Mouse (Mus musculus): Measurements from ENCODE around the gene Cabp7.

The Cabp7 gene

DNA sequence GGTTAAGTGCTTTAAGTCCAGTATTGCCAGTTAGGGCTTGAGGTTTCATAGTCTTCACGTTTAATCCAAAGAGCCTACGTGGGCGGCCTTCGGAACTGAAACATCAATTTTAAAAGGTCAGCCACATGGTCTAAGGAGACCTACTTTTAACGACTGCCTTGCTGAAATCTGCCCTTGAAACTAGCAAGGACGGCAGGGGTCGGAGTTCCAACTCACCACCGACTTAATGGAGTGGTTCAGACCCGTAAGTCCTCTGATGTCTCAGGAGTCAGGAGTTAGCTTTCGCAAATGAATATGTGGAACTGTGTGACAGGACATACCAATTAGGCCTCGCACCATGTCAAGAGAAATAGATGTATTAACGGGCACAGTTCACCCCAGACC, 42.9 kb downstream of the Cabp7 start:
- DNase-seq: no peak

DNA sequence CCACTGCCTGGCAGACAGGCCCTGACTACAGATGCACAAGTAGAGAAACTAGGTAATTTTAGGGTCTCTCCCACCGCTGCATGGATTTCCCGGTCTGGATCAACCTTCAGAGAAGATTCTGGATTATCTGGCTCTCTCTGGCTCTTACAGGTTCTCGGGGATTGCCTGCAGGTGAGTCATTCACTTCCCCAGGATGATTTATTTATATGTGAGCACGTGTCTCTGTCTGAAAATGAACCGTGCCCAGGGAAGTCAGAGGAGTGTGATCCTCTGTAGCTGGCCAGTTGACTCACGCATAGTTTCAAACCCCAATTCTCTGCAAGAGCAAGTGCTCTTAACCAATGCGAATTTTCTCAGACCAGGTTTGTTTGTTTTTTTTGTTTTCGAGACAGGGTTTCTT, 45.9 kb downstream of the Cabp7 start:
- DNase-seq: no peak

DNA sequence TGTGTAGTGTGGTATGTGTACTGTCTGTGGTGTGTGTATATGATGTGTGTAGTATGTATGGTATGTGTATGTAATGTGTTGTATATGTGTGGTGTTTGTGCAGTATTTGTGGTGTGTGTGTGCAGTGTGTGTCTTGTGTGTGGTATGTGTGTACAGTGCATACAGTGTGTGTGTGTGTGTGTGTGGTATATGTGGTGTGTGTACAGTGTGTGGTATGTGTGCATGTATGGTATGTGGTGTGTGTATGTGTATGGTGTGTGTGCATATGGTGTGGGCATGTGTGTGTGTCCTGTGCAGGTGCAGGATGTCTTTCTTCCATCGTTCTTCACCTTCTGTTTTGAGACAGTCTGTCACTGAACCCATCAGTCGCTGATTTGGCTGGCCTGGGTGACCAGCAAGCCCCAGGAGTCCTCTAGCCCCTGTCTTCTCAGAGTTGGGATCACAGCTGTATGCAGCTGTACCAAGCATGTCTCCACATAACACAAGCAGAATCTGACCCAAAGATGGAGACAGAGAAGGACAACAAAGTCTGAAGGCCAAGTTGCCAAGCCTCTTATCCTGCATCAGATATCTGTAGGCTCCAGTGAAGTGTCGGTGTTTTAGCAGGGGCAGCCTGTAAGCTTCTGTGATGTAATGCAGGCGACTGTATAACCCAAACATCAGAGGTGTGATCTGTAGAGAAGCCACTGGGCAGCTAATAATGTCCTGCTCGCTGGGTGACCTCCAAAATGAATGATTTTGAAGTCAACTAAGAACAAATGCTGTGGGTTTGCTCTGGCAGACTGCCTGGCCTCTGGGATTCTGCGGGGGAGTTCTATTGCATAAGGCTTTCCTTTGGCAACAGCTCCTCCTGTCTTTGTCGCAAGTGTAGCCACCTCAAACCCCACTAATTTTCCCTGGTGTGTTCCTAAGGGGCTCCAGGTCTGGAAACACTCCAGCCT, 49.3 kb downstream of the Cabp7 start:
- peak; percentile 86 for DNase-seq

DNA sequence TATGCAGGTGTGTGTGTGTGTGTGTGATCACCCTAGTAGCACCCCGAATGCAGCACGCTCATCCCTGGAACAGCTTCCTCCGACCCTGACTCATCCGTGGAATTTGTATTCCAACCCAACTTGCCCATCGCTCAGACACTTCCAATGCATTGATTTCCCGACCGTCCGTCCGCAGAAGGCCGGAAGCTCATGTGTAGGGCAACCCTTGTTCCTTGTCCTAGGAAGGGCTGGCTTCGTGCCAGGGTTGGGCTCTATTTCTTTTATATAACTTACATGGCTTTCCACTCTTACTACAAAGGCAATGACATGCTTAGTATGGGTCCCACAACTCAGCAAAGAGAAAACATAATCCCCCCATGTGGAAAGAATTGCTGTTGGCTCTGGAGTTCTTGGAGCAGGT, 54.4 kb downstream of the Cabp7 start:
- DNase-seq: no peak

DNA sequence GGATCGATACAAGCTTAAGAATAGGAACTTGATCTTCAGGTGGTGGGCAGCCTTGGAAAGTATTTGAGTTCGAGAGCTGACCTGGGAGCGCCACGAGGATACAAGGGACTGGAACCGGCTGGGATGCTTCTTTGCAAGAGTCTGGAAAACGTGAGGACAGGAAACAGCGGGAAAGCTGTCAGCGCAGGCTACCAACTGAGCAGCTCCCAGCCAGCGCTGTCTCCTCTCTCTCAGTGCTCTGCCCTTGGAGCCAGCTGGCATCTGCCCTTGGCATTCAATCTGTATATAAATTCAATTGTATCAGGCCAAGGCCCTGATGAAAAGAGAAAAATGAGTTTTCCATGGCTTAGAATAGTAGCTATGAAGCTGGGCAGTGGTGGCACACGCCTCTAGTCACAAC, 55.4 kb downstream of the Cabp7 start:
- no peak for DNase-seq

DNA sequence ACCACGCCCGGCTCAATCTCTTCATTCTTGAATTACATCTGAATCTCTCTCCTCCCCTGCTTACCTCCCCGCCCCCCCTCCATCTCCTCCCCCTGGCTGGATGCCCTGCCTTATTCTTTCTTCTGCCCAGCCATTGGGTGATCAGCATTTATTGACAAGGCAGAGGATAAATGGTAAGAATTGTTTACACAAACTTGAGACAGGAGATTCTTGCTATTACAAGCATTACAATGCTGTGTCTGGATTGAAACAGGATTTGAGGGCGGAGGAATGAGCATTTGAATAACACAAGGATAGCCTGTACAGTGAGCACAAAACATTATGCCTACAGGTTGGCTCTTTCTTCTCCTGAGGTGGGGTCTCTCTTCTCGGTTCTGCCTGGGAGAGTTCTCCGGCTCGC, 56.2 kb downstream of the Cabp7 start:
- DNase-seq: no peak

DNA sequence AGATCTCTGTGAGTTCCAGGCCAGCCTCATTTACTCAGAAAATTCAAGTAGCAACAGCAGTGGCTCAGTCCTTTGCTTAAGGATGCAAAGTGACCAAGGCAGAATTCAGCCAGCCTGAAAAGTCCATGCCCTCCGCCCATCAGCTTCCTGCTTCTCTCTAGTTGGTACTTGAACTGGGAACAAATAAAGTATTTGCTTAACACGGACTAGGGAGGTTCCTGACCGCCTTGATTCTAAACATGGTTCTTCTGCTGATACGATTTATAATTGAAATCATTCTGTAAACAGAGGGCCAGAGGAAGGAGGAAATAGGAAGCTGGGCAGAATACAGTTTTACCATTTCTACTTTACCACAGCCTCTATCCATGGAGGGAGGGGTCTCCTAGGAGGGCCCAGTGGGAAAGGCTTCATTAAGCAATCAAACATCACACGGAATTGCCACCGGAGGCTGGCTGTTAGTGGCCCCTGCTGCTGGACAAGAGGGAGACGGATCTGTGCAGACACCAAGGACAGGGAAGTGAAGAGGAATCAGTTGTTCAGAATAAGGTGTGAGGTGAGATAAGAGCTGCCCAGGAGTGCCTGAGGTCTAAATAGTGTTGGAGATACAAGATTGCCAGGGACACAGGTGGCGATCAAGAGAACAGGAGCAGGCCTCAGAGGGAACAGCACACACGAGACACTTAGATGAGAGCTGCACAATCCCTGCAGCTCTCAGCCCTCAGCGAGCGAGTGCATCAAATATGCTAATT, 57.8 kb downstream of the Cabp7 start:
- DNase-seq: no peak

DNA sequence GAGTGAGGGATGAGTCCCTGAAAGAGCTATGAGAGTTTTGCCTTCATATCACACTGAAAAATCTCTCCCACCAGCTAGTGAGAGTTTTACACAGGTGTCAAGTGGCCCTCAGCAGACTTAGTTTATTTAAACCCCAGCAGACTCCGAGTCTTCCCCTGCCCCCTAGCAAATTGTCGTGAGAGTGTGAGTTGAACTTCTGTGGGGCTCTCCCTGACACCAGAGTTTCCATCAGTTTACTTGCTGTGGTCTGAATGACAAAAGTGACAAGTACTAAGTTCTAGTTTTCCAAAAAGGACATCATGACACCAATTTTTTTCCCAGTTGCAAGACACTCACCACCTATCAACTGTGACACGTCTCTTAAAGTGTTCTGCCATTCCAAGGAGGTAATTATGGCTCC, 58.7 kb downstream of the Cabp7 start:
- DNase-seq: no peak

DNA sequence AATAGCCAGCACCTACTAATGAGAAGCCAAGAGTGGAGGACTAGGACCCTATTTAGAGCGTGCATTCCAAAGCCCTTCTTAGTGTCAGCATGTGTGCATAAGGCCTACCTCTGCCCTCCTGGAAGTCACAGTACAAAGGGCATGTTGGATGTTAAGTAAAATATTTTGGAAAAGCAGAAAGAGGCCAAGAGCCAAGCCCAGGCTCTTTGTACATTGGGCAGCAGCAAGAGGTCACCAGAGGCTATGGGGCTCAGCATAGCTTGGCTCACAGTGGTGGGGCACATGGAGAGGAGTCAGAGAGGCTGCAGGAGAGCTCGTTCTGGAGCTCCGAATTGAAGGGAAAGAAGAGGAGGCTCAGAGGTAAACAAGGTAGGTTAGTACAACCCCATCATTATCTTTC, 59.6 kb downstream of the Cabp7 start:
- no peak for DNase-seq

Measured in lung, postnatal 14 days (tissue).